Mouse (Mus musculus): ENCODE measurements around the gene Perp. TPM values are rescaled to one million over a fixed set of nuclear protein-coding genes. Genes with fewer than 3 reads are reported as not detected.

Gene Perp
- total and polyA plus RNA-seq, 2 experiments from 2014 or later = 395 to 547 TPM

DNA sequence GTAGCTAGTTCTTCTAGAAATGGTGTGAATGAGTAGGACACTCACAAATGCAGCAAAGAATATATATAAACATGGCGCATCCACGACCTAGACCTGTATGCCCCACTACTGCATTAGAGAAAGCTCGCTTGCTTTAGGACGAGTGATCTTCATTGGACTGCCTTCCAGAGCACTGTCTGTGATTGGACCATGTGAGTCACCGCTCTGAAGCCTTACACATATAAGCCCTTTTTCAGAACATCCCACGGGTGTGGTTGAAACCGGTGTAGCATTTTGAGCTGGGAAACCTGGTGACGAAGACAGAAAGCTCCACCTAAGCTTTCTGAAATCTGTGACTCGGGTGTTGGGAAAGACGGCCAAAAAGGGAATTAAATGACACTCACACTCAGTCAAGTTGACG is 16.0 kb downstream of the Perp start:
- 82% methylated on average over 11 of the region's 11 CpGs for WGBS
- peaks cover 6% of the 10 kb centered on the region for H3K36me3 ChIP-seq (replicated peaks; ENCODE audit: control insufficient read depth, insufficient read depth, low read length)
- no peak for ATAC-seq (ENCODE audit: insufficient read depth, low read depth)

DNA sequence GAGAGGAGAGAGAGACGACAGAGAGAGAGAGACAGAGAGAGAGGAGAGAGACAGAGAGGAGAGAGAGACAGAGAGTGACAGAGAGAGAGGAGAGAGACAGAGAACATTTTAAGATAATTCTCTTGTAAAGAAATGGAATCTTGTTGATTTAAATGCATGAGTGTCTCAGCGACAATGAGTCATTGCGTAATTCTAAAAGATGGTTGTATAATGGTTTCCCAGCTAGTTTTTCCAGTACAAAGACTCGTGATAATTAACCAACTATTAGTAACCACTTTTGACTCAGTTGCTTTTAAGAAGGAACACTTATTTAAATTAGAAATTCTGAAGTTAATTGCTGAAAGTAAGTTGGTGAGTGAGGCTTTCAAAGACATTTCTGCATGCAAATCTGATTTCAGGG is 16.6 kb downstream of the Perp start:
- ATAC-seq (ENCODE audit: insufficient read depth, low read depth) (no peak), DNase-seq (ENCODE audit: low spot score) (no peak)
- Histone ChIP-seq H3K4me3 (ENCODE audit: low read depth, low read length) (no peak overlapping the region), H3K9ac (replicated peaks; ENCODE audit: low read depth, low read length) (no peak overlapping the region), H3K36me3 (replicated peaks; ENCODE audit: control insufficient read depth, insufficient read depth, low read length) (peaks cover 4% of the 10 kb centered on the region; the same call in 1 of the 2 replicates), H3K9me3 (replicated peaks; ENCODE audit: control insufficient read depth, low read length) (no peaks in the 10 kb centered on the region), H3K4me2 (ENCODE audit: low read depth, low read length) (no peak overlapping the region), H3K27me3 (ENCODE audit: control insufficient read depth, insufficient read depth, low read length) (no peaks in the 10 kb centered on the region), H3K4me1 (ENCODE audit: control insufficient read depth, insufficient read depth) (peaks cover 26% of the 10 kb centered on the region), H3K27ac (ENCODE audit: low read depth) (no peak overlapping the region)
- 79% methylated on average over 4 of the region's 4 CpGs for WGBS
- TF ChIP-seq EP300 (IDR thresholded peaks at IDR 0.05; ENCODE audit: low read depth) (no peak), CTCF (IDR thresholded peaks at IDR 0.05; ENCODE audit: low read depth) (no peak)

More for the DNA sequence above, 16.0 kb downstream of the Perp start:
- Histone ChIP-seq H3K4me2 (ENCODE audit: low read depth, low read length) (no peak overlapping the region), H3K4me3 (ENCODE audit: low read depth, low read length) (no peak overlapping the region), H3K27ac (ENCODE audit: low read depth) (no peak overlapping the region), H3K27me3 (ENCODE audit: control insufficient read depth, insufficient read depth, low read length) (no peaks in the 10 kb centered on the region), H3K4me1 (ENCODE audit: control insufficient read depth, insufficient read depth) (peaks cover 26% of the 10 kb centered on the region), H3K9ac (replicated peaks; ENCODE audit: low read depth, low read length) (no peak overlapping the region), H3K9me3 (replicated peaks; ENCODE audit: control insufficient read depth, low read length) (no peaks in the 10 kb centered on the region)
- DNase-seq (ENCODE audit: low spot score) = no peak
- TF ChIP-seq CTCF (IDR thresholded peaks at IDR 0.05; ENCODE audit: low read depth) (no peak), EP300 (IDR thresholded peaks at IDR 0.05; ENCODE audit: low read depth) (no peak)

DNA sequence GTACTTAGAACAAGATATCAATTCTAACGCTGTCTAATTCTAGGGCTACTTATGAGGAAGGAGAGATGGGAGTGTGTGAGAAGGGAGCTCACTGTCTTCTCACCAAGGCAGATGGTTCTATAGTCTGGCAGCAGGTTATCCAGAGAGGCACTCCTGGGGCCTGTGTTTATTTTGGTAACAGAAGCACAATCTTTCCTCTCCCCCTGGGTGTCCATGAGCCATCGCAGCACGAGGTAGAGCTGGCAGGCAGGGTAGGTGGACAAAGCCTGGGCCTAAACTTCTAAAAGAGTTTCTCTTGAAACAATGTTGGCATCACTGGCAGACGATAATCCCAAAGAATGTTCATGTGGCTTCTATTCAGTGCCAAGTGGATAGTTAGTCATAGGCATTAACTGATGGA is 18.5 kb downstream of the Perp start:
- peak overlapping the region; percentile 88 for H3K27ac ChIP-seq (ENCODE audit: low read depth)
- ATAC-seq (ENCODE audit: insufficient read depth, low read depth) = peak; percentile 87
- WGBS = 26% methylated on average over 4 of the region's 4 CpGs

DNA sequence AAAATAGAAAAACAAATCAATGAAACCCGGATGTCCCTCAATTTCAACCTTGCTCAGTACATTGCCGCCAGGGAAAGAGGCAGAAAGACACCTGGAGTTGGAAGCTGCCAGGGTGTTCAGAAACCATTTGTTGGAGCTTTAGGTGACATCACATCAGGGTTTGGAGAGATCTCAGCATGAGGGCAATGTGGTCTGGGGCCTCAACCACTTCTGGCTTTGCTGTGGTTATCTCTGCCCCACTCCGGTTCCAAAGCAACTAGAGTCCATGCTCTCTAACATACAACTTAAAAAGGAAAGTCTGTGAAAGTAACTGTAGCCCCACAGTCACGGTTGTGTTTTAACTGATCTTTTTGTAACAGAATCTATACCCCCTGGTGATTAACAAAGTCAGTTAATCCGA is 19.9 kb downstream of the Perp start:
- DNase-seq (ENCODE audit: low spot score) (no peak), ATAC-seq (ENCODE audit: insufficient read depth, low read depth) (no peak)
- Histone ChIP-seq H3K9ac (replicated peaks; ENCODE audit: low read depth, low read length) (no peak overlapping the region), H3K4me2 (ENCODE audit: low read depth, low read length) (no peak overlapping the region), H3K27ac (ENCODE audit: low read depth) (no peak overlapping the region), H3K4me3 (ENCODE audit: low read depth, low read length) (no peak overlapping the region), H3K9me3 (replicated peaks; ENCODE audit: control insufficient read depth, low read length) (no peaks in the 10 kb centered on the region), H3K4me1 (ENCODE audit: control insufficient read depth, insufficient read depth) (peaks cover 16% of the 10 kb centered on the region), H3K36me3 (replicated peaks; ENCODE audit: control insufficient read depth, insufficient read depth, low read length) (no peaks in the 10 kb centered on the region), H3K27me3 (ENCODE audit: control insufficient read depth, insufficient read depth, low read length) (no peaks in the 10 kb centered on the region)
- 50% methylated on average over 5 of the region's 5 CpGs for WGBS
- no peak for TF ChIP-seq EP300 (IDR thresholded peaks at IDR 0.05; ENCODE audit: low read depth)
- no peak for TF ChIP-seq CTCF (IDR thresholded peaks at IDR 0.05; ENCODE audit: low read depth)

More for the DNA sequence above, 18.5 kb downstream of the Perp start:
- TF ChIP-seq CTCF (IDR thresholded peaks at IDR 0.05; ENCODE audit: low read depth) = no peak
- TF ChIP-seq EP300 (IDR thresholded peaks at IDR 0.05; ENCODE audit: low read depth) = peak; percentile 73
- Histone ChIP-seq H3K4me3 (ENCODE audit: low read depth, low read length) (no peak overlapping the region), H3K9ac (replicated peaks; ENCODE audit: low read depth, low read length) (no peak overlapping the region), H3K27me3 (ENCODE audit: control insufficient read depth, insufficient read depth, low read length) (no peaks in the 10 kb centered on the region), H3K4me1 (ENCODE audit: control insufficient read depth, insufficient read depth) (peaks cover 26% of the 10 kb centered on the region), H3K9me3 (replicated peaks; ENCODE audit: control insufficient read depth, low read length) (no peaks in the 10 kb centered on the region), H3K36me3 (replicated peaks; ENCODE audit: control insufficient read depth, insufficient read depth, low read length) (no peaks in the 10 kb centered on the region), H3K4me2 (ENCODE audit: low read depth, low read length) (no peak overlapping the region)
- peak; percentile 77 for DNase-seq (ENCODE audit: low spot score)

DNA sequence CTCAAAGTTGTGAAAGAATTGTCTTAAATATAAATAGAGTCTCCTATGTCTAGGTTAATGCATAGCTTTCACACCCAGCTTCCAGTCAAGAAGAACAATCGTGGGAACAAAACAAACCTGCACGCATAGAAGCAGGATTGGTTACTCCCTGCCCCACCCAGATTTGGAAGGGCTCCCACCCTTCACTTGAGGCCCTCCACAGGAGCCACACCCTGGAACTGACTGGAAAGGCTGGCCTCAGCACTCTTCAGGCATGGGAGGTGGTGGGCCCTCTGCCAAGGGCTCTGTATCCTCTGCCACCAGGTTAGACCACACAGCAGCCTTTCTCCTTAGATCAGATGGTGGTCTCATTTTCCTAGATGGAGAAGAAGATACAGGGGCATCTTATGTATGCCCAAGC is 26.2 kb downstream of the Perp start:
- WGBS = 59% methylated on average over 2 of the region's 2 CpGs
- Histone ChIP-seq H3K36me3 (replicated peaks; ENCODE audit: control insufficient read depth, insufficient read depth, low read length) (no peaks in the 10 kb centered on the region), H3K4me3 (ENCODE audit: low read depth, low read length) (no peak overlapping the region), H3K27ac (ENCODE audit: low read depth) (no peak overlapping the region), H3K9ac (replicated peaks; ENCODE audit: low read depth, low read length) (no peak overlapping the region), H3K4me1 (ENCODE audit: control insufficient read depth, insufficient read depth) (peaks cover 11% of the 10 kb centered on the region), H3K9me3 (replicated peaks; ENCODE audit: control insufficient read depth, low read length) (no peaks in the 10 kb centered on the region), H3K27me3 (ENCODE audit: control insufficient read depth, insufficient read depth, low read length) (no peaks in the 10 kb centered on the region; the same call in 1 of the 2 replicates), H3K4me2 (ENCODE audit: low read depth, low read length) (no peak overlapping the region)
- ATAC-seq (ENCODE audit: insufficient read depth, low read depth) (no peak), DNase-seq (ENCODE audit: low spot score) (no peak)
- TF ChIP-seq CTCF (IDR thresholded peaks at IDR 0.05; ENCODE audit: low read depth) = no peak

DNA sequence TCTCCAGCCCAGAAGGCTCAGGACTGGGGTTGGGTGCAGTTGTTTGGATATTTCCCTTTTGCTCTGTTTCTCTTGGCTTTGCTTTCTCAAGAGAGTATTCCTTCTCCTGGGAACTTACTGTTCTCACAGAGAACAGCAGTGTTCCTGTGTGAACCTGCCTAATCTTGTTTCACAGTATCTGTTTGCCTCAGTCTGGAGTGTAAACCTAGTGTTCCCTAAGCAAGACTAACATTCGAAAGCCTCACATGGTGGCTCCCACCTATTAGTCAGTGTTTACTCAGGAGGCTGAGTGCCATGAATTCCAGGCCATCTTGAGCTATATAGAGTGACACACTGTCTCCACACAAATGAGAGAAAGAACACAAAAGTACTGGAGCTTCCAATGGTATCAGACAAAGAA is 31.4 kb downstream of the Perp start:
- H3K9ac ChIP-seq (replicated peaks; ENCODE audit: low read depth, low read length) = no peak overlapping the region
- TF ChIP-seq CTCF (IDR thresholded peaks at IDR 0.05; ENCODE audit: low read depth) = no peak
- no peaks in the 10 kb centered on the region for H3K9me3 ChIP-seq (replicated peaks; ENCODE audit: control insufficient read depth, low read length)
- peak; percentile 54 for DNase-seq (ENCODE audit: low spot score)
- no peak overlapping the region for H3K4me3 ChIP-seq (ENCODE audit: low read depth, low read length)
- peak overlapping the region; percentile 69 for H3K27ac ChIP-seq (ENCODE audit: low read depth)
- H3K27me3 ChIP-seq (ENCODE audit: control insufficient read depth, insufficient read depth, low read length) = no peaks in the 10 kb centered on the region; the same call in 1 of the 2 replicates
- WGBS = 23% methylated on average over 1 of the region's 1 CpGs
- peaks cover 18% of the 10 kb centered on the region for H3K4me1 ChIP-seq (ENCODE audit: control insufficient read depth, insufficient read depth)
- no peaks in the 10 kb centered on the region for H3K36me3 ChIP-seq (replicated peaks; ENCODE audit: control insufficient read depth, insufficient read depth, low read length)
- no peak overlapping the region for H3K4me2 ChIP-seq (ENCODE audit: low read depth, low read length)
- ATAC-seq (ENCODE audit: insufficient read depth, low read depth) = peak; percentile 55
